Mouse (Mus musculus) telencephalon, adult 2 months (tissue): ENCODE measurements around the gene Rnf43.

Experiments
- DNase-seq: peaks from one replicate; pipeline ENCODE4 v3.0.0-alpha.2; 2011; ENCODE audit warnings: low read depth, low spot score

Gene Rnf43

DNA sequence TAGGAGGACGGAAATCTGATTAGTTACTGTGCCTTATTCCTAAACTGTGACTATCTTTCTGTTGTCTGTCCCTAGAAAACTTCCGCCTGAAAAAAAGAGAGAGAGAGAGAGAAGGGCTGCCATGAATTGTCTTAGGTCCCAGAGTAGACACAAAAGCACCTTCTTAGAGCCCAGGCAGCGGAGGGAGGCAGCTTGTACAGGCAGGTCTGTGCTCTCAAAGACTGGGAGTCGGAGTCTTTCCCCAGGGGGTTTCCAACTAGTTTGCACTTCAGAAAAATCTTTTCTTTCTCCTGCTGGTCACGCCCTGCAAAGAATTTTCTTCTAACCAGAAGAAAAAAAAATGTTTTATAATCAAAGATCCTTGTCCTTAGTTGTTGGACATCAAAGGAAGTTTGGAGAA is 15.2 kb downstream of the Rnf43 start:
- no peak for DNase-seq

DNA sequence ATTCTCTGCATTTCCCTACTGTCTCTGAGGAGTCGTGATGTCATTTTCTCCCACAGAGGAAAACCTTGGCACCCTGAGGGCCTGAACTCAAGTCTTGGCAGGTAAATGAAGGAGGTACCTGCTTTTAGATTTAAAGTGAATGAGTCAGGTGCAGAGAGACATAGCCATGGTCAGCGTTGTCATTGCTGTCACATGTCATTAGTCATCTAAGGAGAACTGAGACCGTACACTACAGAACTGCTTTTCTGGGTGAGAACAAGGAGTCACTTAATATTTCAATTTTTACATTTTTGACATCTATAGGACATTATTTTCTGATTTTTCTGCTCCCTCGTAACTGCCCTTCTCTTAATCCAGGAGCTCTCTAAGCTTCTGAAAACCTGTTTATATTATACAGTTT is 16.0 kb downstream of the Rnf43 start:
- no peak for DNase-seq

DNA sequence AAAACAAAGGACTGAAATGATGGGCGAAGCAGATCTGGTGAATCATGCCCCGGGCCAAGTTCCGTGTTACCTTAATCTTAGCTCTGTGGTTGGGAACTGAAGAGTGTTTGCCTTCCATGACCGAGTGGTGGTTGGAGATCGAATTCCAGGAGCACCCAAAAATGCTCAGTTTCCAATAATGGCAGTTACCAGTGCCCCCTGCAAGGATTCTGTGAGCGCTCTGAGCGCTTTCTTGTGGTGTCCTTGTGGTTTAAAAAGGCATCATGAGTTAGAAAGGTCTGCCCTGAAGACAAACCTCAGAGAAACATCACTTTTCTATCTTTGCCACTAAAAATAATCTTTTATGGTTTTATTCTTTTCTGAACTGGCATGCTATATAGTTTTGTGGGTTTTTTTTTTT is 16.5 kb downstream of the Rnf43 start:
- DNase-seq = no peak

DNA sequence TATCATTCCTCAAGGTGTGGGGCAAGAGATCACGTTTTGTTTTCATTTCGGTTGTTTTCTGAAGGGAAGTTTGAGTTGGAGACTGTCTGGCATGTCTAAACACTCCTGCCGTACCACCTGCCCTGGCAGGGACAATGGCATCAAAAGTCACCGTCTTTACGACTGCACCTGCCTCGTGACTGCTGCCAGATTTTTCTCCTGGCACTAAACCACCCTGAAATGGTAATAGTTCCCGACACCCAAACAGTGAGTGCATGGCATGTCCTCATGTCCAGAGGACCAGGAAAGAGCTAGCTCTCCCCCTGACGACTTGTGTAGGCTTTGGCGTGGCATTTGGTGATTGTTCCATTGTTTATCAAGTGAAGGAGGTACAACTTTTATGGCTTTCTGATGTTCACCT is 18.3 kb downstream of the Rnf43 start:
- no peak for DNase-seq

DNA sequence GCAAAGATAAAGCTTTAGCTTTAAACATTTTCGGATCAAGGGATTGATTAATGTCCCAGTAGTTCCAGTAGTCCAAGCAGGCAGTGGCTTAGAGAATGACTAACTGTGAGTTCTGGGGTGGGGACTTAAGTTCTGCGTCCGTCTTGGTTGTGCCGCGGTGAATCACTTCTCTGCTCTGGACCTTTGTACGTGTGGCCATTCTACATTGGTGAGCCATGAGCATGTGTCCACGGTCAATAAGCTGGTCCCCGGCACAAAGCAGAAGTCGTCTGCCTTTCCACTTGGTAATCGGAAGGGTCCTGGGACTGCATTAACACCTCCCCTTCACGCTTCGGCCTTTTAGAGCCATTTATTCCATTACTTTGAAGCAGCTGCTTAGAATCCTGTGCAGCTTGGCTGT is 19.6 kb downstream of the Rnf43 start:
- no peak for DNase-seq

DNA sequence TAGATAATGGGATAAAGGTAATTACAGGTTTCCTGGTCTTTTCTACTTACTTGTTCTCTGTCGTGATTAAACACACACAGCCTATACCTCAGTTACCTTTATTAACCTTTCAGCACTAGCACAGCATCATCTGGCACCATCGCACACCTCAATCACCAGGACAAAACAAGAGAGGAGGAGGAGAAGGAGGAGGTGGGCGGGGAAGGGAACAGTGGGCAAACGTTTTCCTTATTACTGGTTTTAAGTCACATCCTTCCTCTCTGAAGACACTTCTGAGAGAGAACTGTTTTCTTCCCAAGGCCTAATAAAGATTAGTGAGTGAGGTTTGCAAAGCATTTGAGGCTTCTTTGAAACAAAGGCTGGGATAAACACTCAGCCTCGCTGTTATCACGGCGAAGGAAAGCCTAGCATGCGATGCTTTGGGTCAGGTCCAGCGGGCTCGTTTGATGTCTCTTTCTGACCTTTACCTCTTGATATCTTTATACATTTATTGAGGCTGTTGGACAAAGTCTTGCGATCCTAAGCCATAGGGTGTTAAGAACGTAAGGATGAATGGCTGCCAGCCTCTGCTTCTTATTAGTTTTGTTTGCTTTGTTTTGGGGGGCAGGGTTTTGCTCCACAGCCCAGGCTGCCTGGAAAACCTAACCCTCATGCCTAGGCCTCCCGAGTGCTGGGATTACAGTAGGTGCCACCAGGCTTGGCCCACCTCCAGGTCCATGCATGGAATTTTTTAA is 20.5 kb downstream of the Rnf43 start:
- no peak for DNase-seq

DNA sequence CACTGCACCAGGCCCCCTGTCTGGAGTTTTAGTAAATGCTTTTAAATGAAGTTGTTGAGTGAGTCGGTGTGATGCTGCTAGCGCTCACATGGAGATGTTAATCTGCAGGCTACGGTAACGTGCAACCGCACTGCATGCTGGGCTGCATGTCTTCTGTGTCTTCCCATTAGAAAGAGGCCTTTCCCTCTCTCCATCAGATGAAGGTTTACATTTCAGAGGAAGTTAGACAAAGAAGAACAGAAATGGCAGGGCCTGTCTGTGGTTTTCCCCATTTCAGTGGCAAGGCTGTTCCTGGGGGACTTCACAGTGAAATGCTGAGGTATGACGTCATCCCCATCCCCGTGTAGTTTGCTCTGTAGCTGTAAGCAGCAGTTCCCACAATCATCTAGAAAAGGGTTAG is 23.9 kb downstream of the Rnf43 start:
- DNase-seq = no peak

DNA sequence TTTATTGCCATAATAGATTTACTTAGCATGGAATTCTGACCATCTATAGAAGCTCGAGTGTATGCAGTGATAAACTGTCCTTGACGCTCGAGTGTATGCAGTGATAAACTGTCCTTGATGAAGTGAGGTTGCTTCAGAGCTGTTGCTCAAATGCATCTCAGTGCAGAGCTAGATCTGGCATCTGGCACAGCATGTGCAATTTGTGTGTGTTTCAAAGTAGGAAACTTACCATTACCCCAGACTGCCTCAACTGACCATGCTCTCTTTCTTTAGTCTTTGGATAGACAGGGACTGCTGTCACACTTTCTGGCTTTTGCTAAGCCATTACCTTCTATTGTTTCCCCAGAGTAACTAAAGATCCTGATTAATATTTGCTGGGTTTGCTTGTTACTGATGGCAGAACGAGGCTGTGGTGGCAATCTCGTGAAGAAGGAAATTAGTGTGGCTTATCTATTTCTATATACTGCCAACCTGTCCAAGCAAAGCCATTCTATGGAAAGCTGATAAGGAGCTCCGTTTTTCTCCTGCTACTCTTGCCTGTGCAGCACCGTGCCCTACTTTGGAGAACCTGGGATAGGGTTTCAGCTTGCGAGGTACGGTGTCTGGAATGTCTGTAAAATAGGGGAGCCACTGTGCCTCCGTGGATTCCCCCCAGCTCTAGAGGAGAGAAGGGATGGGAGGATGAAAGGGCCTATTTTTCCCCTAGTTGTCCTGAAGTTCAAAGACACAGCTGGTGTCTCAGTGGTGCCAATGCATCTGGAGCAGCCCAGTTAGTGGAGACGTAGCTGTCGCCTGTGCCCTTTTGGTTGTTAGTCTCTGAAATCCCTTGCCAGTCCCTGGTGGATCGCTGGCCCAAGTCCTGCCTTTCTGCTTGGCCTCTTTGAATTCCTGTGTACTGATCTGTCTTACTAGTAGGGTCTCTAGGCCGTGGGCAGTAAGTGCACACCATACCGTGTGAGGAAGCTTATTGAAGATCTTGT is 25.0 kb downstream of the Rnf43 start:
- DNase-seq = no peak

DNA sequence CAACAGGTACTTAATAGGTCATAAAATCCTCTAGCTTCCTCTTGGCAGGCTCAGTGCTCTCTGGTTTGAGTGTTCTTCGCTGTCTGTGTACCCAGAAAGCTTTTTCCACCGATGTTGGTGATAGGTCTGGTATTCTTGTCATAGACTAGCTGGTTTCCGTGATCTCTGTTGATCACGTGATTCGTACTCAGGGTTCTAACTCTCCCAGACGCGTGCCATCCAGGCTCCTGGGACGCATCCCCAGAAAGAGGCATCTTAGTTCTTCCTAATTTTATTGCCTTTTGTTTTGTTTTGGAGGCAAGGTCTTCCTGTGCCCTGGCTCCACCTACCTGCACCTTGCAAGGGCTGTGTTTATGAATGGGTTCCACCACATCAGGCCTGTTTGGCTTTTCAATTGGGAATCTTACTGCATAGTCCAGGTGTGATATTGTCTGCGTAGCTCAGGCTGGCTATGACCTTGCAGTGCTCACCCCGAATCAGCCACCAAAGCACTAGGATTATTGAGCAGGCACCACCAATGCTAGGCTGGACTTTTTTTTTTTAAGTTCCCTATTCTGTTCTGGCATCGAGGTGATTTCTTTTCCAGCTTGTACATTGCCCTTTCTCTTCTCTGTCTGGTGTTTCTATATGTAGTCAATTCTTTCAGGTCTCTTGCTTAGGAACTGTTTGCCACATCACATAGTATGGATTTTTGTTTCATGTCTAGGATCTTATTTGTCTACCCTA is 26.1 kb downstream of the Rnf43 start:
- DNase-seq = no peak

DNA sequence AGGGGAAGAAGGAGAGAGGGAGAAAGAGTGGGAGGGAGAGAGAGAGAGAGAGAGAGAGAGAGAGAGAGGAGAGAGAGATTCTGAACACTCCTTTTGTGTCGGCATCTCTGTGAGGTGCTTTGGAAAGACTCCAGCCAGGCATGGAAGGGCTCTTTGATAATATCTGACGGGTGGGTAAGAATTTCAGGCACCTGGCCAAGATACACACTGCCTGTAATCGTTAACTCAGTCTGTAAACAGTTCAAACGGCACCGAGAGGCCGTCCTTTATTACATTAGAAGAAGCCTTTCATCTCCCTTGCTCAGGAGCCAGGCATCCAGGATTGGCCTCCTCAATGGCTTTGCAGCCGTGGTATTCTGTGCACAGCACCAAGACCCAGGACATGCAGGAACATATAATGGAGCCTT is 26.9 kb downstream of the Rnf43 start:
- no peak for DNase-seq

DNA sequence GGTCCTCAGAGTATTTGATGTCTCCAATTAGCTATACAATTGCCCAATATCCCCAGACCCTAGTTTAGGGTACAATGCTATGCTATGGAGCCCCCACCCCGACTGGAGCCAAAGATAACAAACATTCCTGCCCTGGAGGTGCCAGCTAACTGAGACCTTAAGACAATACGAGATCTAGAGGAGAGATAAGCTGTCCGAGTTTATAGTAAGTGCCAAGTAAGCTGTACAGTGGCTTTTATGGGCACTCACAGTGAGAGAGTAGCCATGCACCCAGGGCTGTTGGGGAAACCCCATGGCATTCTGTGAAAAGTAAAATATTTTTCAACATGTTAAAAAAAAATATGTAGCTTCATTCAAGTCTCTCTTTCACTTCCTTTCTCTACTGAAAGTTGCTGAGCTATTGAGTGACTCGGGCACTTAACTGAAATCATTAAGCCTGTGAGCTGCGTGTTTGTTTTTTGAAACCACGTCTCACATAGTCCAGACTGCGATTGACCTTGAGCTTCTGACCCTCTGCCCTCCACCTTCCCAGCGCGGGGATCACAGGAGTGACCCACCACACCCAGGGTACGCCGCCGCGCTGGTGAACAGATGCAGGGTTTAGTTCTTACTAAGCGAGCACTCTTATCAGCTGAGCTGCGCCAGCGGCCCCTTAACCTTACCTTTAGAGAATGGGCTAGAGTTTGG is 27.7 kb downstream of the Rnf43 start:
- DNase-seq = no peak

DNA sequence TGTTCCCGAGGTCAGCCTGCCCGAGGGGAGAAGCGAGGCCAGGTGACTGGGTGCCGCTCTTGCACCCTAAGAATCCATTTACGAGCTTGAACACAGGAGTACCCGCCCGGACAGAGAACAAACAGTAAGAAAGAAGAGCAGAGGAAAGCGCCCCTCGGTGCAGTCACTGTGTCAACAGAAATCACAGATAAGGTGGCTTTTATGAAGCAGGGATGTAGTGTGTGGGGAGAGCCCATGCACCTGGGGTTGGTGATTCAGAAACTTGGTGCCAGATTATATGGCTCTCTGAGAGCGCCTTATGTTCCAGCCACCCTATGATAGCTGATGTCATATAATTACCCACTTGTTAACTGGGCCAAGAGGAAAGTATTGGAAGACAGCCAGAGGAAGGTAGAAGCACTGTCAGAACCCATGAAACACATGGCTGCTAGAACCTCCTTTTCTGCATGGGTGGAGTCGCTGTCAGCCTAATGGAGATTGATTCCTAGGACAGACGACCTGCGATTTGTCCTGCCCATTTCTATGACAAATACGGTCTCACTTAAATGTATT is 34.7 kb downstream of the Rnf43 start:
- DNase-seq = no peak

DNA sequence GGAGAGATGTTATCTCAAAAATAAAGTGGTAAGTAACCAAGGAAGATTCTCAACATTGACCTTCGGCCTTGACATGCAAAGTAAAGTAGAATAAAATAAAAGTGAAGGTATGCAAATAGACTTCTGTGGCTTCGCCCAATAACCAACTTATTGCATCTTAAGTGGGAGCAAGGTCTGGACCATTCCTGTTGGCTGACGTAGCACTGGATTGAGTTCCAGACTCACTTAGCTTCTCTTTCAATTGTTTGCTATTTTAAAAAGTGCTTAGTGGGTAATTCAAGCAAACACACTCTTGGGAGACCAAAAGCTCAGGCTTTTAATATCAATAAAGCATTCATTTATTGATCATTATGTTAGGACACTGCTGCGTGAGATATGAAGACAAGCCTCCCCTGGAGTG is 35.6 kb downstream of the Rnf43 start:
- DNase-seq = no peak

DNA sequence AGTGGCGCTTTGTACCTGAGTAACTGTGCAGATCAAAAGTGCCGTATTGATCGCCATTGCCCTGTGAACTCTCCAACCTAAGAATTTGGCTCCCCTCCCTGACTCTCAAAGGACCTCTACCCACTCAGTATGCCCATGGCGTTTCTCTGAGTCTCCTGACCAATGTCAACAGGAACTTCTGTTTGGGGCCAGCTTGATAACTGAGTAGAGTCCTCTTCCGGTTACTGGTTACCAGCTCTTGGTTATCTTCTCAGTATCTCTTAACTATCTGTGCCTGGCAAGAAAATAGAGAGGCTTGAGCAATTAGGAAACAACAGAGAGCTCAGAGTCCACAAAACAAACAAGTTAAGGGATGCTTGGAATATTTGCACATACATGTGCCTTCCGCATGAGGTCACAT is 38.6 kb downstream of the Rnf43 start:
- DNase-seq = no peak

DNA sequence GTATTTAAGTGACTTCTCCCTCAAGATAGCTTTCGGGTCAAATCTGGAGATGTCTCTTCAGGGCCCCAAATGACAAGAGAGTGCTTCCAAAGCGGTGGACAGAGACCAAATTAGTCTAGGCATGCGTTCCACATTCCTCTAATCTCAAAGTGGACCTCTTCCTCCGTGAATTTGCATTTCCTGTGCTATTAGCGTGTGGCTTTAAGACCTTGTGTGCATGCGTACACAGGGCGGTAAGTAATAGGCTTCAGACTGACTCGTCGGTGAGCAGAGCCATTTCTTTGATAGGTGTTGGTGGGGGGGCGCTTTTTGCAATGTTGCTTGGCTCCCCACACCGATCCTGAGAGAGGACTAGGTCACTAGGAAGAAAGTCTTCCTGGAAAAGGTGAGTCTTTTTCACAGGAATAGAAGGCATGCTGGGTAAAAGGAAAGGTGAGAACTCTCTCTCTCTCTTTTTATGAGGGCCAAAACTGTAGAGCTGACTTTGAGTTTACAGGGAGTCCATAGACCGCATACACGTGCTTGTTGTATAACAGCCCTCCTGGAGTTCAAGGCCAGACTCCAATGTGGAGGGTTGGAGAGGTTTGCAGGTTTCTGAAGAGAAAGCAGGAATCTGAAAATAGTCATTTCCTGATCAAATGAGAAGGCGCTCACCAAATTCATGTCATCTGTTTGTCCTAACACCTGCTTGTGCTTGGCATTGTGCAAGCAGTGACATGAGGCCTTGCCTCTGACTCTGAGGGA is 39.5 kb downstream of the Rnf43 start:
- DNase-seq = no peak

DNA sequence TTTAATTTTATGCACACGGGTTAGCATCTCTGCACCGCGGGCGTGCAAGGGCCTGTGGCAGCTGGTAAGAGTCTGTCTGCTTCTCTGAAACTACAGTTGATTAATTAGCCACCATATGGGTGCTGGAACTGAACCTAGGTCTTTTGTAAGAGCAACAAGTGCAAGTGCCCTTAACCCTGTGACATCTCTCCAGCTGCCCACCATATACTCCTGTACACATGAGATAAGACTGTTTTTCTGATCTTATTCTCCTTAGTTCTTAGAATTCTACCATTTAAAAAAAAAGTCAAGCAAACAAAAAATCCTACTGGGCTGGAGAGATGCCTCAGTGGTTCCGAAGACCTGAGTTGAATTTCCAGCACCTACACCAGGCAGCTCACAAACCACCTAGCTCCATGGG is 41.1 kb downstream of the Rnf43 start:
- DNase-seq = no peak

DNA sequence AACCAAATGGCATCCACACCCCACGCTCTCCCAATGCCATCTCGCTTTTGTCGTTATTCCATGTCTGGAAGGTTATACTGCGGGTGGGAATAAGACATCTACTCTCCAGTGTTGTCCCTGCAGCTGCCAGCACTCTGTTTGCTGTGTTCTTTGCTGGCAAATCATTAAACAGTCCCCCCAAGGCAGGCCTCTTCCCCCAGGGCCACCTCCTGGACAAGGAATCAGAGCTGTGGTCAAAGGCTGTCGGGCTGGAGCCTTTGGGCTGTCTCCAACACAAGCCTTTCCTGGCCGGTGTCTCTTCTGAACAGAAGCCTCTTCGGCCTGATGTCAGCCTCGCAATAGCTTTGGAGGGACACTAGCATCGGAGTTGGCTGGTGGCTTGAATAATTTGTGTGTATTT is 41.8 kb downstream of the Rnf43 start:
- DNase-seq = no peak

DNA sequence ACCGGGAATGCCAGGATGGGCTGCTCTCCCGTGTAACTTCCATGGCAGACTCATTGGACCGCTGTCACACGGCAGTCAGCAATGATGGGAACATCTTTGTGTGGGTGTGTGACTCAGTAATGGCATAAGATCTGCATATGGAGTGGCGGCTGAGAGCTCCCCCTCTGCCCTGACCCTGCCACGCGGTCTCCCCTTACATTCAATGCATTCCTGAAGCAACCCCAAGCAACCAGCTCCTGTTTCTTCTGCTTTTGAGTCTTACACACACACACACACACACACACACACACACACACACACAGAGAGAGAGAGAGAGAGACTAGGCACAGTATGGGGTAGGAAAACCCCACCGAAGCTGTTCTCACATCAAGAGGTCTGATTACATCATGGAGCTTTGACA is 45.0 kb downstream of the Rnf43 start:
- DNase-seq = no peak

DNA sequence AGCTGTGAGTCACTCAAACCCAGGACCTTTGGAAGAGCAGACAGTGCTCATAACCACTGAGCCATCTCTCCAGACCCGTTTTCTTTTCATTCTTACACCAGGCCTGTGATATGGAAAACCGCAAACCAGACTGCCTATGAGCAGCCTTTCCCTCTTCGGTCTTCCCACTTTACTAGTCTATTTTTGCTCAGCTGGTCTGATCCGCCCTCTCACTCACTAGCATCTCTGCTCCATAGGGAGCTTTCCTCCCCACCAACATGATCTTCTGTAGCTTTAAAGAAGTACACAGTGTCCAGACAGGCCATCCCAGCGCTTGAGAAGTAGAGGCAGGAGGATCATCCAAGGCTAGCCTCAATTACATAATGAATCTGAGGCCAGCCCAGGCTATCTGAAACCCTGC is 46.5 kb downstream of the Rnf43 start:
- peak; percentile 38 for DNase-seq

DNA sequence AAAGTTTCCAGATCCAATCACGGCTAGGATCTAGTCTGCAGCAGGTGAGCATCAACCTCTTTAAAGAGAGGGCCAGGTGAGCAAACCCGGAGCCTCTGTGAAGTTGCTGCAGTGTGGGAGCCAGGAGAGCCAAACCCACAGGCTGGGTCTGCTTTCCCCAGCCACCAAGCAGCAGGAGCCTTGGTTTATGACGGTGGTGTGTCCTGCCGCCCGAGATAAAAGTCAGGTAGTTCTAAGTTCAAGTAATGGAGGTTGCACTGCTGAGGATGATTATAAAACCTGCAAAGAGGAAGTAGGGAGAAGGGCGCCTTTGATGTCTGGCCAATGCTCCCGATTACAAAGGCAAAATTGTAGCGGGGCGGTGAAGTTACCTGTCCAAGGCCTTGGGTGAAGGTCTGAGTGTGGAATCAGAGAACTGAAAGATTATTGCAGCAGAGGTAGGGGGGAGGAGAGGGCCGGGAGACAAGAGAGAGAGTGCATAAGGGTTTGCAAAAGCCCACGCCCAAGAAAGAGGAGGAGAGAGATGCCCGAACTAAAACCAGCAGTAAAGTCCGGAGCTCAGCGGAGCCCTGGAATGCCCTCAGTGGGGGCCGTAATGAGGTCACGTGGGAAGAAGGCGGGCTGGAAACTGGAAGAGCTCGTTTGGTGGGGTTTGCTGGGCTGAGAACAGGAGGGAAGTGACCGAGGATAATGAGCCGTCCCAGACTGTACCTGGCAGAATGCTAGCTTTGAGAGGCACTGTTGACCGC is 47.2 kb downstream of the Rnf43 start:
- no peak for DNase-seq
